In genomic region chr1:194687746-194688145, GRCm38 (mm10) we compare ENCODE assay signal across 13 mouse cellular contexts.
DNase-seq lines count a peak whose midpoint lies in the region; ATAC-seq and TF ChIP-seq lines count a peak whose summit lies in the region.
"Had no signal": no experiment of that assay in that cellular context is flagged by ENCODE, and none has a peak within 500 bp of the region (broad histone marks: within the 10 kb centered on the region; RNA-seq: fewer than 3 reads in every experiment).

No protein-coding gene starts in this region.

- no peak overlapping the region for H3K4me3 ChIP-seq in intestine, postnatal 0 days (ENCODE audit: low read depth, low read length)
- H3K4me3 ChIP-seq in intestine, embryonic 16.5 days (ENCODE audit: low read length), result no peak overlapping the region
- H3K4me3 ChIP-seq in embryonic fibroblast, embryonic 13.5 days (ENCODE audit: insufficient read depth, low read length), result no peak overlapping the region
- H3K4me3 ChIP-seq in hindbrain, embryonic 13.5 days, result no peak overlapping the region
- H3K4me3 ChIP-seq: limb, embryonic 13.5 days had no signal

- no peaks in the 10 kb centered on the region for H3K9me3 ChIP-seq in intestine, postnatal 0 days (ENCODE audit: control insufficient read depth)
- H3K9me3 ChIP-seq in intestine, embryonic 16.5 days (ENCODE audit: control insufficient read depth, low read length), result no peaks in the 10 kb centered on the region
- H3K9me3 ChIP-seq in hindbrain, embryonic 13.5 days, result no peaks in the 10 kb centered on the region
- H3K9me3 ChIP-seq: limb, embryonic 13.5 days had no signal

- H3K27ac ChIP-seq in intestine, postnatal 0 days (ENCODE audit: low read depth, low read length), result 0 out of 2 replicates have a peak overlapping the region, but pooled peaks have one; percentile 21
- H3K27ac ChIP-seq in intestine, embryonic 16.5 days (ENCODE audit: low read length), result no peak overlapping the region
- peak overlapping the region; percentile 79 for H3K27ac ChIP-seq in embryonic fibroblast, embryonic 13.5 days (ENCODE audit: insufficient read depth, low read length)
- H3K27ac ChIP-seq in hindbrain, embryonic 13.5 days, result no peak overlapping the region
- H3K27ac ChIP-seq: limb, embryonic 13.5 days had no signal

- 0 out of 2 replicates have a peak, but pooled peaks cover 4% of the 10 kb centered on the region for H3K36me3 ChIP-seq in intestine, postnatal 0 days (ENCODE audit: control insufficient read depth, insufficient read depth)
- no peaks in the 10 kb centered on the region for H3K36me3 ChIP-seq in intestine, embryonic 16.5 days (ENCODE audit: control insufficient read depth, insufficient read depth, low read length)
- H3K36me3 ChIP-seq in hindbrain, embryonic 13.5 days, result no peaks in the 10 kb centered on the region
- H3K36me3 ChIP-seq: limb, embryonic 13.5 days had no signal

- H3K9ac ChIP-seq in intestine, postnatal 0 days (ENCODE audit: low read depth, low read length), result no peak overlapping the region
- H3K9ac ChIP-seq in intestine, embryonic 16.5 days (ENCODE audit: low read depth, low read length), result no peak overlapping the region
- H3K9ac ChIP-seq in hindbrain, embryonic 13.5 days, result no peak overlapping the region
- H3K9ac ChIP-seq: limb, embryonic 13.5 days had no signal

- TF ChIP-seq CTCF in intestine, postnatal 0 days (IDR thresholded peaks at IDR 0.05; ENCODE audit: low read depth), result no peak
- TF ChIP-seq CTCF in embryonic fibroblast, embryonic 13.5 days (IDR thresholded peaks at IDR 0.05; ENCODE audit: borderline replicate concordance, insufficient read depth, low read length), result no peak

- H3K27me3 ChIP-seq in intestine, postnatal 0 days (replicated peaks; ENCODE audit: control insufficient read depth, insufficient read depth, low read length), result no peaks in the 10 kb centered on the region
- no peaks in the 10 kb centered on the region for H3K27me3 ChIP-seq in intestine, embryonic 16.5 days (replicated peaks; ENCODE audit: control insufficient read depth, insufficient read depth, low read length)
- no peaks in the 10 kb centered on the region for H3K27me3 ChIP-seq in hindbrain, embryonic 13.5 days
- H3K27me3 ChIP-seq: CH12.LX; limb, embryonic 13.5 days had no signal

- H3K4me1 ChIP-seq in intestine, postnatal 0 days (replicated peaks; ENCODE audit: control insufficient read depth, insufficient read depth, low read length), result no peaks in the 10 kb centered on the region
- no peaks in the 10 kb centered on the region for H3K4me1 ChIP-seq in intestine, embryonic 16.5 days (ENCODE audit: control insufficient read depth, insufficient read depth, low read length)
- peaks cover 11% of the 10 kb centered on the region for H3K4me1 ChIP-seq in embryonic fibroblast, embryonic 13.5 days (ENCODE audit: control insufficient read depth, insufficient read depth, low read length)
- peaks cover 11% of the 10 kb centered on the region for H3K4me1 ChIP-seq in hindbrain, embryonic 13.5 days (replicated peaks)

- TF ChIP-seq POLR2A in embryonic fibroblast, embryonic 13.5 days (IDR thresholded peaks at IDR 0.05; ENCODE audit: low read depth, low read length), result no peak

- DNase-seq in adipocyte (ENCODE audit: low spot score), result peak; percentile 36
- peak; percentile 27 for DNase-seq in heart, postnatal 4 days
- no peak for DNase-seq in cerebellum, postnatal 14 days
- DNase-seq: adrenal gland, adult 8-10 months; gastrocnemius, postnatal 36 days; thymus, postnatal 4 days had no signal

- 30% methylated on average over 1 of the region's 1 CpGs for WGBS in intestine, postnatal 0 days
- 23% methylated on average over 1 of the region's 1 CpGs for WGBS in intestine, embryonic 16.5 days
- 74% methylated on average over 1 of the region's 1 CpGs for WGBS in hindbrain, embryonic 13.5 days

- no peak; the same call in 1 of the 2 replicates for ATAC-seq in intestine, postnatal 0 days
- no peak for ATAC-seq in intestine, embryonic 16.5 days
- ATAC-seq in hindbrain, embryonic 13.5 days (ENCODE audit: low FRiP score), result no peak
- ATAC-seq: hindbrain, embryonic 16.5 days had no signal

- H3K4me2 ChIP-seq in intestine, postnatal 0 days (replicated peaks; ENCODE audit: low read depth), result no peak overlapping the region
- no peak overlapping the region for H3K4me2 ChIP-seq in intestine, embryonic 16.5 days (ENCODE audit: low read depth, low read length)
- no peak overlapping the region for H3K4me2 ChIP-seq in hindbrain, embryonic 13.5 days
- H3K4me2 ChIP-seq: limb, embryonic 13.5 days had no signal

Comparison
In these comparisons a context has a peak if more than half of its experiments do, and no peak if none do; other contexts are left out.
1. H3K27ac ChIP-seq: peak in intestine, postnatal 0 days (single experiment) and embryonic fibroblast, embryonic 13.5 days (single experiment); none in intestine, embryonic 16.5 days (single experiment) and hindbrain, embryonic 13.5 days (single experiment).
2. DNase-seq: peak in adipocyte (single experiment) and heart, postnatal 4 days (single experiment); none in cerebellum, postnatal 14 days (0 of 2).